Mouse (Mus musculus) thymus, postnatal 0 days (tissue): Measurements from ENCODE around the gene Hbp1. TPM values are rescaled to one million over a fixed set of nuclear protein-coding genes. Genes with fewer than 3 reads are reported as not detected.

Experiments
- DNase-seq: peaks from one replicate; pipeline ENCODE4 v3.0.0-alpha.2; 2015; ENCODE audit warnings: low spot score
- polyA plus RNA-seq: library from polyadenylated mRNA; unstranded; fragments of >200 nt; fragmentation: Nextera tagmentation; extraction: Ambion mirVana; gene quantifications from 2 replicates; pipeline ENCODE4 v1.2.1, GENCODE M21; 2015

Gene Hbp1
- 83.5 and 91.0 TPM in 2 replicates for polyA plus RNA-seq

DNA sequence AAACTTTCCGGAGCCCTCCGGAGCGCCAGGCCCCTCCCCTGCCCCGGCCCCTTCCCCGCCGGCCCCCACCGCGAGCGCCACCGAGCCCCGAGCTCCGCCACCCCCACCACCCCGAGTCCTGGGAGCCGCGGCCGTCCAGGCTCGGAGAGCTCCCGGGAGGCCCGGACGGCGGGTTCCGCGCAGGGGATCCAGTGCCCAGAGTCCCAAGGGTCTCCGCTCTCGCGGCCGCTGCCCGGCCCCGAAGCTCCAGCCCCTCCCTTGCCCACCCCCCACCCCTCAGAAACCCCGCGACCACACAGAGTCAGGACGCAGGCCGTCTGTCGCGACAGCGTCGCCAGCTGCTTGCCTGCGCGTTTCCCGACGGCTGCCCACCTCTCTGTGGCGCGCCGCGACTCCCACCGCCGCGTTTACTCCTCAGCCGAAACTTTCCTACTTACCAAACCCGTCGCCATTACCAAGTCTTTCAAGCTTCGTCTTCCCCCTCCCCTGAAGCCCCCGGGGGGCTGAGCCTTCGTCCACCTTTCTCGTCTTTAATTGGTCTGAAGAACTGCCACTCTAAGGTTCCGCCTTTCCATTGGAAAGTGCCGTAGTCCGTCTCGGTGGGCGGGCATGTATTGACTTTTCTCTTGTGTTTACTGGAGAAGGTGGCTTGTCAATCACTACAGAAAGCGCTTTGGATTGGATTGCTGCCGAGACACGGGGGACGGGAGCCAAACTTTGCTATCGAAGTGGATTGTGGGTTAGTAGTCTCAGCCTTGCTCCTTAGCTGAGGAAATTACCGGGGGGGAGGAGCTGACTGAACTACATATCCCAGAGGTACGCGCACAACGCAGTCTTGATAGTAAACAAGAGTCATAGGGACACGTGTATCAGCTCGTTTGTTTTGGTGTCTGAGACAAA is at the start of gene Hbp1:
Hbp1 (minus strand) TSS at position 777 of the 900 bp plus-strand sequence.
- peak; percentile 100 for DNase-seq

DNA sequence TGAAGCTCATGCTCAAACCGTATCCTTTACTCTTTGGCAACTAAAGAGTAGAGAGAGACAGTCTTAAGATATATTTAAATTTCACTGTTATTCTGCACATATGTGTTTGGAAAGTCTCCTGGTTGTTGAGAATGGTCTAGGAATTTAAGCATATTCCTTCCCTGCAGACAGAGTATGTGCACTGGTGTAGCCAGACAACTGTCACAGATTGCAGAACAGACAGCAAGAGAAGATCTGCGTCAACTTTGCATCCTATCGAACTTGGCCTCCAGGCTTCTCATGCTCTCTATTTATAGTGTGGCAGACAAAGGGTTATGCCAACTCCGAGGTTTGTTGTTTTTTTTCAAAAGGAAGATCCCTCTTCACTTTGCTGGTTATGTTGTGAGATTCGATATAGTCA is 48.4 kb upstream of the Hbp1 start:
- DNase-seq: no peak

DNA sequence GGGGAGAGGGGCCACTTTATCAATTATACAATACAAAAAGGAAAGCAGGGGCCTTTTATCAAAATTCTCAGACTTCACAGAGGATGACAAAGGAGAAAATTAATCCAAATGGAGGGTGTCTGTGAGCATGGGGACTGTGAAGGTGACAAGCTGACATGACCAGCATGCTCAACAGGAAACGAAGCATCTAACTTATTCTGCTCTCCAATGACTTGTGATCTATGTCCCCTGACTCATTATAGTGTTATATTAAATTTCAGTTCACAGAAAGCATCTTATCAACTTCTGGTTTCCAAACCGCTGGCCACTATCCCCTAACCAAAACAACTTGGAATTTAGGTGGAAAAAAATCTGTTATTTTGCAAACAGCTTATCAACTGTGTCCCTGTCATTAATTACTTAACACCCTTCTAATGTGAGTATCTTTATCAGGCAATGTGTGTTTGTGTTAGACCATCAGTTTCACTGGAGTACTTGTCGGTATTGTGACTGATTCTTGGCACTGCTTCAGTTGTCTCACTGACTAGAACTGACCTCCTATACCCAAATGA is 47.1 kb upstream of the Hbp1 start:
- DNase-seq: no peak

DNA sequence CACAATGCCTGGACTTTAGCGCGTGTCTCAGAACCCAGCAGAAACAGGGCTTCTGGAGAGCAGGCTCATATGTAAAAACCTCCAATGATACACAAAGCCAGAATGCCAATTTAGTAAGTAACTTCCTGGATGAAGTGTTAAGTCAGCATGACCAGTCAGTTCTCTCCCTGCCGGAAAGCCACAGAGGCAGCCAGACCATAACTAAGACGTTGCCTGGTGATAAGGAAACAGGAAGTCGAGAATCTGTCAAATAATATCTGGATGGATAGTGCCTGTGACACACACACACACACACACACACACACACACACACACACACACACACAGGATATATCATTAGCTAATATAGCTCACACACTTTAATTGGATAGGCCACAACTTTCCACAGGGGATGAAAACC is 46.5 kb upstream of the Hbp1 start:
- peak; percentile 47 for DNase-seq

DNA sequence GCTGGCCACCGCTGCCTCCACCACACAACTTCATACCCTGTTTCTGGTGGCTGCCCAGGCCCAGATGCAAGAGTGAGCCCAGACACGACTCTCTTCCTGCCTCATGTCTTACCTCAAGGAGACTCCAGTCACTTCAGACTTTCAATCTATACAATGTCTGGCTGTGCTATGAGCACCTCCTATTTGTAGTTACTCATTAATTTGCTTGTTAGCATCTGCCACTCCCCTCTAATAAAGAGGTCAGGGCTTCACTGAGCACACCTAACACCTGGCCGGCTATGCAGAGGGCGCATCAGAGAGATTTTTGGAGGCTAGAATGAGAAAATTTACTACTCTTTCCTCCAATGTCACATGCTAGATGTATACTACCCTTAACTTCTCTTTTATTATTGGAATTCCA is 40.2 kb upstream of the Hbp1 start:
- DNase-seq: no peak

DNA sequence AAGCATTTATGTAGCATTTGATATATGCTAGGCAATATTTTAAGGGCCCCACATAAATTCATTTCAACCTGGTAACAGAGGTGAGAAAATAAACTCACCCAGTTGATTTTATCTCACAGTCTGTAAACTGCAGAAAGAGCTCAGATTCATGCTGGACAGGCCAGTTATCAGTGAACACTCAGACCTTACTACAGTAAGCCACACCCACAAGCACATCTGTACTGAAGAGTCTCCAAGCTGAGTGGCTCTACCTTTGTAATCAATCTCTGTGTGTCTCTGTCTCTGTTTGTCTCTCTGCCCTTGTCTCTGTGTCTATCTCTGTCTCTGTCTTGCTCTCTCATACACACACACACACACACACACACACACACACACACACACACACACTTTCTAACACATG is 39.4 kb upstream of the Hbp1 start:
- no peak for DNase-seq

DNA sequence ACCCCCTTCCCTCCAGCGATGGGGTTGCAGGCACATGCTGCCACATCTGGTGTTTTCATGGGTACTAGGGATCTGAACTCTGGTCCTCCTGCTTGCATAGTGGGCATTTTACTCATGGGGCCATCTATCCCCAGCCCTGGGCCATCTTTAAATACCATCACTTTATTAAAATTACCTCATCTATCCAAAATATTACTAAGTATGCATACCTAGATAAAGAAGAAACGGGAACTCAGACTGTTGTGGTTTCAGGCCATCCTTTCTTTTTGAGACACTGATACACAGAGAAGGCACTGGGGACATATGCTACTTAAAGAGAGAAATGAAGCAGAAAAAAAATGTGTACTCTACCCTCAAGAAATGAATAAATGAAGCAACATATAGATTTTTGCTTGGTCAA is 36.1 kb upstream of the Hbp1 start:
- DNase-seq: no peak

DNA sequence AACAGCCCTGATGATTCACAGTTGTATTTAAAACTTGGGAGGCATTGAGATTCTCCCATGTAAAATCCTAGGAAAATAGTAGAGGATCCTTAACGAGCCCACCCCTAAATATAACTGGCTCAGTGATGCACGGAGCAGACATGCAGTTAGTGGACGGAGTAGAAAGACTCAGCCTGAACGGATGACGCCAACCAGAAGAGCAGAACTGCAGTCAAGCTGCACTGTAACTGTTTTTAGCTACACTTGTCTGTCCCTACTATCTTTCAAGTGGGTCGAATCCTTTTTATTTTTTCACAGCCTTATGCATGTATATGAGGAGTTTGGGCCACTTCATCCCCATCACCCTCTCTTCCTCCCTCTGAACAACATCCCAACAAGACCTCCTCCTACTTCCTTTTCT is 35.4 kb upstream of the Hbp1 start:
- no peak for DNase-seq

DNA sequence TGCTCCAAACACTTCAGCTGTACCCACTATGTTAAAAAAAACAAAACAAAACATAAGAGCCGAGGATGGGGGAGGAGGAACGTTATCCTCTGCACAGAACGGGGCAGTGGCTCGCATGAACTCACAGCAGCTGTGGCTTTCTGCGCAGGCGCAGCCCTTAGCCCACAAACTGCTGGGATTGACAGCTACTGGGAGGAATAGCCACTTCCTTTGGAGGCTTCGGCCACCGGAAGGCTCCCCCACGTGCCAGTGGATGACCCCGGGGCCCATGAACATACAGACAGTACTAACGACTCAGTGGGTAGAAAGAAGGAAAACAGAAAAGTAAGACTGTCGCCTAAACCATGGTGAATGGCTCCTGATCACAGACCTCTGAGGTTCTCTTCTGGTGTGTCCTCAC is 34.3 kb upstream of the Hbp1 start:
- DNase-seq: peak; percentile 43

DNA sequence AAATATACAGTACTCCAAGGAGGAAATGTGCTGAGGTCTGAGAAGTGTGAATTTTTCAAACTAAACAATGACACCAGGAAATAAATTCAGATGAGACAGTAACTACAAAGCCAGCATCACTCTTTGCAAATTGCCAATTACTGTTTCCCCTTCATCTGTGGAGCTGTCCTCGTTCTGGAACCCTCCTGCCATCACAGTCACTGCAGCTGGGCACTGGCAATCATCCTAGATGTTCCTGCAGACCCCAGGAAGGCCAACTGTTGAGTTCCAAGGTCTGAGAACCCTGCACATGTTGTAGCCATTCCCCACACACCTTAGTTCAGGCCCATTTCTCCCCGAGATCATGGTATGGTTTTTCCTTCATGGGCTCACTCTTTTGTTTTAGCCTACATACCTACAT is 33.9 kb upstream of the Hbp1 start:
- DNase-seq: no peak

DNA sequence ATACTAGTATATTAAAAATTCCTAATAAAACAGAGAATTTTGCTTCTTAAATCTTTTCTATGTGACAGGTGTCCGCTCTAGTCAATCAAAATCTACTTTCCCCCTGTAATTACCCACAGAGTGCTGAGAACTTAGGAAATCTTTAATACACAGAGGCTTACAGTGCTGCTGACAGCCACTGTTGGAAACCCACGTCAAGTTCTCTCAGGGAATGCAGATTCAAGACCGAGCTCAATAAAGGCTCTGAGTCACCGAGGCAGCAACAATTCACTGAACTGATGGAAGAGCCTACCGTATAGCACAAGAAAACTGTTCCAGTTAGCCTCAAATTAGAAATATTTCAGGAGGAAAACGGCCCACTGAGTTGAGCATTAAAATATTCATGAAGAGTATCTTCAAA is 33.4 kb upstream of the Hbp1 start:
- no peak for DNase-seq

DNA sequence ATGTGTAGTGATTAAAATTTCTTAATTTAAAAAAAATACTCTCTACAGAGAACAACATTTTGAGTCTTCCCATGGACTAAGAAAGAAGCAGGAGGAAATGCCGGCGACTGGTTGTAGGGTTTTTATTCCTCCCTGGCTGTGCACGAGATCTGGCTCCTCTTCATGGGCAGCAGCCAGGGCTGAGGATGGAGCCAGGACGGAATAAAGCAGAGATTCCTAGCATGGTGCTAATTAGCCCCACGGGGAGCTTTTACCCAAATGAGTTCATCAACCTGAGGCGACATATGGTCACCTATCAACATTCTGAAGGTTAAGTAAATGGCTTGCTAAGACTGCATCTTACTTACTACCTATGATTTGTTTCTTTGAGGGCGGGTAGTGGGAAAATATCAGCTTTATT is 32.9 kb upstream of the Hbp1 start:
- DNase-seq: no peak

DNA sequence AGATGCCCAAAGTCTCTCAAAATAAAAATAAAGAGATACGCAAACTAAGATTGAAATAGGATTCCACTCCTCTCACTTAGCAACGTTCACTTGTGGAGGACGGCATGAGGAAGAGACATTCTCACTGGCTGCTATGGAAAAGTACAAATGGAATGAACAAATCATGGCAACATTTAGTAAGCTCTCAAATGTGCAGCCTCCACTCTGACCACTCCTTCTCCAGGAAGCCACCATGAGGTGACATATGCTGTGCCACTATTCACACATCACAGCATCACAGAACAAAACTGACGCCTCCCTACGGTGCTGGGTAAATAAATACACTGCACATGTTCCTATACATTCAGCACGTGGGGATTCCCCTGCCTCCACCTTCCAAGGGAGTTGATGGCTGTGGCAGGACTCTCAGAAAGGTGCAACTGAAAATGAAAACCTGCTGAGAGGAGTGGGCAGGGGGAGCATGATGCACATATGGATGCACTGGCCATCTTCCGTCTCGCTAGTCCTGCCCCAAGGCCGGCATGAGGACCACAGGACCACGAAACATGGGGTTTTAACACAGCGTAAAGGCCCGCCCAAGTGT is 27.4 kb upstream of the Hbp1 start:
- DNase-seq: no peak

DNA sequence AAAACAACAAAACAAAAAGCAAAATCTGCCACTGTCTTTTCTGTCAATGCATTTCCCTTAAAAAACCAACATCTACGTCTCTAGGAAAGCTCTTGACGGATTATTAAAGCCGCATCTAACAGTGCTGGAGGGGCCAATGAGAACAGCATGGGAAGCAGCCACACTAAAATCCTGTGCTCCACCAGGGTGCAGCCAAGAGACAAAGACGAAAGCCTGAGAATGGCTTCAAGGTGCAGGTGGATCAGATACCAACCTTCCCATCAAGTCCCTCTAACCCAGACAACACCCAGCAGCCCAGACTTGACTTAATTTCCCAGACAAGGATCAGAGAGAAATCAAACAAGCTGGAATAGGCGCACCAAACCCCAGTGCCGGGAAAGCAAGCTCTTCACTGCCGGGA is 26.2 kb upstream of the Hbp1 start:
- DNase-seq: peak; percentile 62

DNA sequence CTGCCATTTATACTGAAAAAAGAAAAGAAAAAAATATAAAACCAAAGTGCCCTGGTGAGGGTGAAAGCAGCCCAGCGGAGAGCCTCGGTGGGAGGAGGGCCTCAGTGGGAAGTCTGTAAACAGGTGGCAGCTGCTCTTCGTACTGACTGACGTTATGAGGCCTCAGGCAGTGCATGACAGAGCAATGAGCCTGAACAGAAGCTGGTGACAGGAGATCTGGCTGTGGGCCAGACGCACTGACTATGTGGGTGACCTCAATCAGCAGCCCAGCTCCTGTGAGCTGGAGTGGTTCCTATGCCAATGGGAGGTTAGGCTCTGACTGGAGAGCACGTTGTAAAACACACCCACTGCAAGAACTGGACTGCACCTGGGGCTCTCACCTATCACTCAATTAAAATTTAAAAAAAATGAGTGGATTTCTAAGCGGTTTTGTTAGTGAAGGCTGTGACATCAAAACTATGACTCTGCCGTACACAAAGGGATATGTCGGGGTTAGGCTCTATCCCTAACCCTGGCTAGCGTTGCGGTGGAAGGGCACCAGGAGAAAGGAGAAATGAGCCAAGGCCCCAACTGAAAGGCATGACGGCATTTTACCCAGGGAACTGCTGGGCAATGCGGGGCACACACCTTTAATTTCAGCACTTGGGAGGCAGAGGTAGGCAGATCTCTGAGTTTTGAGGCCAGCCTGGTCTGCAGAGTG is 23.3 kb upstream of the Hbp1 start:
- DNase-seq: peak; percentile 84

DNA sequence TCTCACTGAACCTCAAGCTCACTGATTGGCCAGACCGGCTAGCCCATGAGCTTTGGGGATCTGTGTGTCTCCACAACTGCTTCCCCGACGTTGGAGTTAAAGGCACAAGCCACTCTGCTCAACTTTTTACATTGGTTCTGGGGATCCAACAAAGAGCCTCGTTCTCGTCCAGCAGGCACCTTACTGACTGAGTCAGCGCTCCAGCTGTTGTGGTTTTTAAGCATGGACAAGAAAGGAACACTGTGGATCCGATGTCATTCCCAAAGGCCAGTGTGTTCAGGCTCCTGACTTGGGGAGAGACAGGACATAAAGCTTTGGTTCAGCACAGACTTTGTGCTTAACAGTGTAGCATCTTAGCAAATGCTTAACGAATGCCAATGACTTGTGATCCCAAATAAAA is 21.2 kb upstream of the Hbp1 start:
- no peak for DNase-seq

DNA sequence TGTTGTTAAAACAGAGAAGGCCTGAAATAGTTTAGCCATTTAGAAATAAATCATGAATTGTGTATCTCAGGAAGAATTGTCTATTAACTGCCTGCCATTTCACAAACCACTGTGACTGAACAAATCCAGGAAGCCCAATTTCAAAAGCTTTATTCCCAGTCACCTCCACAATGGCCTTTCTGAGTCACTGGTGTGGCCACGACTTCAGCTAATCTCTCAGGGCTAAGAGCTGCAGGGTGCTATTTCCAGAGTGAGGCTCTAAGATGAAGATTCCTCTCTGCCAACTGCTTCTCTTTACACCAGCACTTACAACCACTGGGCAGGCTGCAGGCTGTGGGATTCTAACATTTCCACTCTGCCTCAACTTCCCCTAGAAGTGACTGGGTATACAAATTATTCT is 18.8 kb upstream of the Hbp1 start:
- DNase-seq: no peak

DNA sequence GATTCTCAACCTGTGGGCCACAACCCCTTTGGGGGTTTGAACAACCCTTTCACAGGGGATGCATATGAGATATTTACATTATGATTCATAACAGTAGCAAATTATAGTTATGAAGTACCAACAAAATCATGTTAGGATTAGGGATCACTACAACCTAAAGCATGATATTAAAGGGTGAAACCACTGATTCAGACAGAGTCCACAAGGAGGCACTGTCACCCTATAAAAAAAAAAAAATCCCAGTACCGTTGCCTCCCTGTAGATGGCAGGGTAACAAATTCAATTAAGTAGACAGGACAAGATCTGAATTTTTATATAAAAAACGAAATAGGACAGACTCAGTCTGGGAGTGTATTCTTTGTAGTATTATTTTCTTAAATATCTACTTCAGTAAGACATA is 17.2 kb upstream of the Hbp1 start:
- peak; percentile 75 for DNase-seq

DNA sequence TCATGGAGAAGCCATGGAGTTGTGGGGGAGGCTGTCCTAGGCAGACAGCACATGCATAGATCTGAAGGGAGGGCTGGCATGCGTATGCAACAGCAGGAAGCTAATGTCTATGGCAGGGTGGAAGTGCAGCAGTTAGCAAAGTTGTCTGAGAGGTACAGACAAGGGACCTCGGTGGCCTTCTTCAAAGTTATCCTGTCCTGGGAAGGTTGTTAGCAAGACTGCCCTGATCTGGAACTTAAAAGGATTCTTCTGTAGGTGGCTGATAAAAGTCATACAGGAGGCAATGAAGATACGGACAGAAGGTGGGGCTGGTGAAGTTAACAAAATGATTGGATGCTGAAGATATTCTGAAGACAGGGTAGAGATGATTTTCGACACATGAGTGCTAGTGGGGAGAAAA is 16.1 kb upstream of the Hbp1 start:
- no peak for DNase-seq

DNA sequence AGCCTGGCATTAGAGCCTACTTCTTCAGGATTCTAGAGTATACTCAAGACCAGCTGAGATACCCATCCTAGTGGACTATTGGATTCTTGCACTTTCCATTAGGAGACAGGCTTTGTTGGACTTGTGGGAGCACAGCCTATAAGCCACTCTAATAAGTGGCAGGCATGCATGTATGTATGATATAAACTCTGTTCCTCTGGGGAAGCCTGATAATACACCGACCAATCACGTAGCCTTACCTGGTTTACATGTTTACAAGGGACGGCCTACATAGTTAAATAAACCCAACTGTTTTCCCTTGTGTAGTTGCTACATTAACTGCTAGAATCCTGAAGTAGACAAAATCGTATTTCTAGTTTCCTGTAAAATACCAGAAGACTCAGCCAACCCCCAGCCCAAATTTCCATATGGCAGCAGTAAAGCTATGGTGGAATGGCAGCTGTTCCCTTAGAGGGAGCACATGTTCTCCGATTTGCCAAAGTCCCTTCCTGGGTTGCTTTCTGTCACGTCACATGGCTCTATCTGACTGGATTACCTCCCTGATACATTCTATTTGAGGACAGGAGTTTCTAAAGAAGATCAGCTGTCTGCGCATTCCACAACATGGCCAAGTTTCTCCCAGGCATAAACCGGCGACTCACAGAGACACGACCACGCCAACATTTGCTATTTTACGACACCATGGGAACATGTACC is 15.3 kb upstream of the Hbp1 start:
- no peak for DNase-seq

DNA sequence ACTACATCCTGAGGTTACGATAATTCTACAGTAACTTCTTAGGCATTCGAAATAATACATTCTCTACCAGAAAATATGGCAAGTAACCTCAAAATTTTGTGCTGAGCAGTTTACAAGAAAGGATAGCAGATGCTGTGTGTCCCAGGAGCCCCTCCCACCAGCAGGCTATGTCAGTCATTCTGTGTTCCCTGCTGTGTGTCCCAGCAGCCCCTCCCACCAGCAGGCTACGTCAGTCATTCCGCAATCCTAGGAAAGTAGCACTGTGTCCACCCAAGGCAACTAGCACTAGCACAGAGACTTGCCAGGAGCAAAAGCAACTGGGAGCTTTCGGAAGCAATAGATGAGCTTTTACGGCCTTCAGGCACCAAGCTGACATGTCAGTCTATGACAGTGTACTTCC is 13.7 kb upstream of the Hbp1 start:
- no peak for DNase-seq

DNA sequence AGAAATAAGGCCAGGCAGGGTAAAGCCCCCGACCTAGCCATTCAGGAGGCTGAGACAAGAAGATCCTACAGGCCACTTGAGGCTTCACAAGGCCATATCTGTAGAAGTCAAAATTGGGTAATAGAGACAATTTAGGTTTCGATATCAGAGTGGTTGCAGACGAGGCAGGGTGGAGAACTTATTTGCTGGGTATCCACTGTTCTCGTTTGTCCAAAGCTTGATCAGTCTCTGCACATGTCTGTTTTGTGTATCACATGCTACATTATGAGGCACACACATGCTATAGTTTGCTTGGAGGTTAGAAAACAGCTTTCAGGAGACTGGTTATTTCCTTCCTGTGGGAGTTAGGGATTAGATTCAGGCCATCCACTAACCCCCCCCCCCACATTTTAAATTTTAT is 5.5 kb upstream of the Hbp1 start:
- no peak for DNase-seq
